In genomic region chr8:124323356-124323755, GRCm38 (mm10) we compare ENCODE assay signal across 20 mouse cellular contexts.
A peak's percentile ranks its signal among the peaks of the same experiment; 100 is the strongest.
DNase-seq lines count a peak whose midpoint lies in the region; ATAC-seq and TF ChIP-seq lines count a peak whose summit lies in the region.
"Had no signal": no experiment of that assay in that cellular context is flagged by ENCODE, and none has a peak within 500 bp of the region (broad histone marks: within the 10 kb centered on the region; RNA-seq: fewer than 3 reads in every experiment).

No protein-coding gene starts in this region.

- no peak overlapping the region for H3K27ac ChIP-seq in intestine, postnatal 0 days (ENCODE audit: low read depth, low read length)
- H3K27ac ChIP-seq: kidney, embryonic 15.5 days; layer of hippocampus, adult 2 months; limb, embryonic 13.5 days; liver, embryonic 15.5 days; neural tube, embryonic 12.5 days had no signal

- 83% methylated on average over 14 of the region's 14 CpGs for WGBS in intestine, postnatal 0 days

- no peaks in the 10 kb centered on the region for H3K9me3 ChIP-seq in intestine, postnatal 0 days (ENCODE audit: control insufficient read depth)
- H3K9me3 ChIP-seq: kidney, embryonic 15.5 days; limb, embryonic 13.5 days; liver, embryonic 15.5 days; neural tube, embryonic 12.5 days had no signal

- H3K36me3 ChIP-seq in intestine, postnatal 0 days (ENCODE audit: control insufficient read depth, insufficient read depth), result peaks cover 52% of the 10 kb centered on the region

- no peaks in the 10 kb centered on the region for H3K4me1 ChIP-seq in intestine, postnatal 0 days (replicated peaks; ENCODE audit: control insufficient read depth, insufficient read depth, low read length)

- no peak overlapping the region for H3K4me2 ChIP-seq in intestine, postnatal 0 days (replicated peaks; ENCODE audit: low read depth)
- H3K4me2 ChIP-seq: kidney, embryonic 15.5 days; limb, embryonic 13.5 days; liver, embryonic 15.5 days; neural tube, embryonic 12.5 days had no signal

- peak; percentile 94 for DNase-seq in heart, adult 11 months
- DNase-seq in heart, adult 8-10 months (ENCODE audit: low spot score), result no peak
- DNase-seq in left cerebral cortex, adult 11 months (ENCODE audit: low spot score), result peak; percentile 37
- DNase-seq in left cerebral cortex, postnatal 4 days, result no peak
- DNase-seq in heart, postnatal 36 days, result peak; percentile 26 to 40
- peak; percentile 50 to 51 for DNase-seq in right cerebral cortex, adult 2 months (ENCODE audit: low spot score in 2 of 2)
- DNase-seq in thymus, postnatal 10 days (ENCODE audit: low spot score in 2 of 2), result no peak
- DNase-seq: cerebellum, postnatal 36 days; gastrocnemius, postnatal 36 days; retina, postnatal 1 day; thymus, adult 18-20 months had no signal

- no peak for TF ChIP-seq CTCF in intestine, postnatal 0 days (IDR thresholded peaks at IDR 0.05; ENCODE audit: low read depth)

- H3K9ac ChIP-seq in intestine, postnatal 0 days (ENCODE audit: low read depth, low read length), result no peak overlapping the region
- H3K9ac ChIP-seq: kidney, embryonic 15.5 days; limb, embryonic 13.5 days; liver, embryonic 15.5 days; neural tube, embryonic 12.5 days had no signal

- no peaks in the 10 kb centered on the region for H3K27me3 ChIP-seq in intestine, postnatal 0 days (replicated peaks; ENCODE audit: control insufficient read depth, insufficient read depth, low read length)
- H3K27me3 ChIP-seq: kidney, embryonic 15.5 days; limb, embryonic 13.5 days; liver, embryonic 15.5 days; neural tube, embryonic 12.5 days; Patski had no signal

- no peak overlapping the region for H3K4me3 ChIP-seq in intestine, postnatal 0 days (ENCODE audit: low read depth, low read length)
- H3K4me3 ChIP-seq: kidney, embryonic 15.5 days; layer of hippocampus, adult 2 months; limb, embryonic 13.5 days; liver, embryonic 15.5 days; neural tube, embryonic 12.5 days had no signal

- intact Hi-C loops in left cerebral cortex, postnatal 4 days (cut with DNase I), result no loop called here
- intact Hi-C loops in heart, postnatal 36 days (cut with DNase I), result no loop called here

- no peak for ATAC-seq in intestine, postnatal 0 days
- ATAC-seq: forebrain, embryonic 16.5 days; midbrain, embryonic 16.5 days; Patski had no signal

Comparison
In these comparisons a context has a peak if more than half of its experiments do, and no peak if none do; other contexts are left out.
1. DNase-seq: peak in heart, adult 11 months (single experiment), left cerebral cortex, adult 11 months (single experiment), heart, postnatal 36 days (2 of 2) and right cerebral cortex, adult 2 months (2 of 2); none in heart, adult 8-10 months (single experiment), left cerebral cortex, postnatal 4 days (single experiment) and thymus, postnatal 10 days (0 of 2).